Mouse (Mus musculus) liver, postnatal 0 days (tissue): ENCODE measurements around the gene C2cd2. TPM values are rescaled to one million over a fixed set of nuclear protein-coding genes. Genes with fewer than 3 reads are reported as not detected.

Source experiments
- ATAC-seq: fragments of 200-750 bp; cut with Nextera tagmentation; 2 replicates; pipeline ENCODE4 v1.8.0; 2017; ENCODE audit warnings: mild to moderate bottlenecking, moderate library complexity
- DNase-seq: peaks from one replicate; pipeline ENCODE4 v3.0.0-alpha.2; 2016
- H3K27ac ChIP-seq: fragments of 300-500 bp; sonication (generic); 2 replicates; pipeline ENCODE4 v1.5.1; 2014; ENCODE audit warnings: antibody characterized with exemption, moderate library complexity, mild to moderate bottlenecking, low read depth
- H3K27me3 ChIP-seq: fragments of 300-500 bp; sonication (generic); 2 replicates; pipeline ENCODE4 v1.6.1; 2014; ENCODE audit warnings: low read length, control low read depth, mixed read lengths; ENCODE audit not compliant: insufficient read depth
- H3K36me3 ChIP-seq: fragments of 300-500 bp; sonication (generic); replicated peaks from 2 replicates; pipeline ENCODE4 v1.6.1; 2014; ENCODE audit warnings: mild to moderate bottlenecking, control low read depth, low read length, moderate library complexity, mixed read lengths; ENCODE audit not compliant: insufficient read depth
- H3K4me1 ChIP-seq: fragments of 300-500 bp; sonication (generic); 2 replicates; pipeline ENCODE4 v1.6.1; 2014; ENCODE audit warnings: antibody characterized with exemption, mild to moderate bottlenecking, control low read depth; ENCODE audit not compliant: insufficient read depth
- H3K4me2 ChIP-seq: fragments of 300-500 bp; sonication (generic); 2 replicates; pipeline ENCODE4 v1.6.1; 2014; ENCODE audit warnings: low read depth, mild to moderate bottlenecking, low read length, moderate library complexity, mixed read lengths
- H3K4me3 ChIP-seq: fragments of 300-500 bp; sonication (generic); 2 replicates; pipeline ENCODE4 v1.5.1; 2014; ENCODE audit warnings: low read depth, low read length
- H3K9ac ChIP-seq: fragments of 300-500 bp; sonication (generic); replicated peaks from 2 replicates; pipeline ENCODE4 v1.6.1; 2014; ENCODE audit warnings: mild to moderate bottlenecking, moderate library complexity
- H3K9me3 ChIP-seq: fragments of 300-500 bp; sonication (generic); 2 replicates; pipeline ENCODE4 v1.6.1; 2016; ENCODE audit warnings: mild to moderate bottlenecking, control low read depth, low read length, mixed read lengths
- CTCF ChIP-seq: sonication (generic); IDR thresholded peaks from 2 replicates; pipeline ENCODE4 v1.5.1; 2016; ENCODE audit warnings: antibody characterized with exemption, low read depth
- EP300 ChIP-seq: IDR thresholded peaks from 2 replicates; pipeline ENCODE4 v1.6.1; 2016; ENCODE audit warnings: antibody characterized with exemption, low read depth, mild to moderate bottlenecking
- WGBS: fragments of 180-500 bp; shearing (Covaris S2); extraction: QIAGEN DNeasy Blood & Tissue Kit; methylation state at CpG from one replicate; pipeline ENCODE4 v1.1.7; 2014; ENCODE audit not compliant: insufficient replicate concordance; 5-methylcytosine and 5-hydroxymethylcytosine counted together
- polyA plus RNA-seq: library from polyadenylated mRNA; unstranded; fragments of >200 nt; fragmentation: Nextera tagmentation; extraction: Ambion mirVana; gene quantifications from 2 replicates; pipeline ENCODE4 v1.2.1, GENCODE M21; 2015

C2cd2 gene
- polyA plus RNA-seq, 1 experiment from 2014 or later = 13.8 TPM

GRCm38 (mm10) chr16:97882891-97883290 lies 79.5 kb downstream of the C2cd2 start:
- no peak for DNase-seq
- Histone ChIP-seq H3K36me3 (peaks cover 7% of the 10 kb centered on the region), H3K4me3 (no peak overlapping the region), H3K9me3 (no peaks in the 10 kb centered on the region), H3K4me1 (no peaks in the 10 kb centered on the region), H3K27me3 (no peaks in the 10 kb centered on the region), H3K4me2 (no peak overlapping the region), H3K27ac (no peak overlapping the region), H3K9ac (no peak overlapping the region)
- ATAC-seq = no peak
- TF ChIP-seq EP300 (no peak), CTCF (no peak)

- peak; percentile 69 for DNase-seq
- no peak overlapping the region for H3K9ac ChIP-seq
- no peak for ATAC-seq
- H3K36me3 ChIP-seq = peaks cover 12% of the 10 kb centered on the region
- H3K4me3 ChIP-seq = no peak overlapping the region
- no peak overlapping the region for H3K27ac ChIP-seq
- no peaks in the 10 kb centered on the region for H3K9me3 ChIP-seq
- no peak overlapping the region for H3K4me2 ChIP-seq
- WGBS = 60% methylated on average over 1 of the region's 1 CpGs
- H3K4me1 ChIP-seq = no peaks in the 10 kb centered on the region
- TF ChIP-seq EP300 (no peak), CTCF (peak; percentile 81)
- H3K27me3 ChIP-seq = no peaks in the 10 kb centered on the region
These were observed 83.3 kb downstream of the C2cd2 start for GRCm38 (mm10) chr16:97879134-97879533.

- Histone ChIP-seq H3K9ac (no peak overlapping the region), H3K4me1 (no peaks in the 10 kb centered on the region), H3K27ac (no peak overlapping the region), H3K36me3 (peaks cover 24% of the 10 kb centered on the region), H3K4me3 (no peak overlapping the region), H3K4me2 (no peak overlapping the region), H3K9me3 (no peaks in the 10 kb centered on the region), H3K27me3 (no peaks in the 10 kb centered on the region)
- no peak for TF ChIP-seq CTCF
- TF ChIP-seq EP300 = no peak
- WGBS = 78% methylated on average over 3 of the region's 3 CpGs
- DNase-seq = no peak
- no peak for ATAC-seq
These were observed 84.9 kb downstream of the C2cd2 start for GRCm38 (mm10) chr16:97877502-97877901.

- Histone ChIP-seq H3K9ac (no peak overlapping the region), H3K4me3 (no peak overlapping the region), H3K36me3 (peaks cover 26% of the 10 kb centered on the region), H3K4me1 (no peaks in the 10 kb centered on the region), H3K4me2 (no peak overlapping the region), H3K27me3 (no peaks in the 10 kb centered on the region), H3K27ac (no peak overlapping the region), H3K9me3 (no peaks in the 10 kb centered on the region)
- TF ChIP-seq CTCF (no peak), EP300 (no peak)
- ATAC-seq (no peak), DNase-seq (no peak)
- WGBS = 82% methylated on average over 4 of the region's 4 CpGs
These were observed 87.3 kb downstream of the C2cd2 start for GRCm38 (mm10) chr16:97875101-97875500.

GRCm38 (mm10) chr16:97874376-97874775 lies 88.0 kb downstream of the C2cd2 start:
- Histone ChIP-seq H3K27me3 (no peaks in the 10 kb centered on the region), H3K9ac (no peak overlapping the region), H3K4me2 (no peak overlapping the region), H3K4me3 (no peak overlapping the region), H3K27ac (no peak overlapping the region), H3K9me3 (no peaks in the 10 kb centered on the region), H3K4me1 (no peaks in the 10 kb centered on the region), H3K36me3 (peaks cover 23% of the 10 kb centered on the region)
- no peak for TF ChIP-seq CTCF
- no peak for TF ChIP-seq EP300
- ATAC-seq = no peak
- 71% methylated on average over 1 of the region's 1 CpGs for WGBS
- no peak for DNase-seq

- H3K36me3 ChIP-seq = peaks cover 30% of the 10 kb centered on the region
- WGBS = 87% methylated on average over 5 of the region's 5 CpGs
- H3K9ac ChIP-seq = no peak overlapping the region
These were observed 89.7 kb downstream of the C2cd2 start for GRCm38 (mm10) chr16:97872657-97873056.

More at GRCm38 (mm10) chr16:97872657-97873056, 89.7 kb downstream of the C2cd2 start:
- no peak overlapping the region for H3K27ac ChIP-seq
- no peaks in the 10 kb centered on the region for H3K4me1 ChIP-seq
- H3K4me3 ChIP-seq = no peak overlapping the region
- TF ChIP-seq CTCF (no peak), EP300 (no peak)
- no peak for ATAC-seq
- no peaks in the 10 kb centered on the region for H3K27me3 ChIP-seq
- H3K4me2 ChIP-seq = no peak overlapping the region
- no peaks in the 10 kb centered on the region for H3K9me3 ChIP-seq
- no peak for DNase-seq
